Mouse (Mus musculus) mesoderm, embryonic 11.5 days (tissue): ENCODE results near the gene Mageh1.
"Not testable (repeated sequence)": the region's sequence is repeated elsewhere in the genome, so short reads cannot be mapped to it uniquely, and the experiment has no call there.

ENCODE experiments used
- DNase-seq: peaks from one replicate; pipeline ENCODE4 v3.0.0-alpha.2; 2012; ENCODE audit warnings: low read depth, low spot score

The Mageh1 gene

DNA sequence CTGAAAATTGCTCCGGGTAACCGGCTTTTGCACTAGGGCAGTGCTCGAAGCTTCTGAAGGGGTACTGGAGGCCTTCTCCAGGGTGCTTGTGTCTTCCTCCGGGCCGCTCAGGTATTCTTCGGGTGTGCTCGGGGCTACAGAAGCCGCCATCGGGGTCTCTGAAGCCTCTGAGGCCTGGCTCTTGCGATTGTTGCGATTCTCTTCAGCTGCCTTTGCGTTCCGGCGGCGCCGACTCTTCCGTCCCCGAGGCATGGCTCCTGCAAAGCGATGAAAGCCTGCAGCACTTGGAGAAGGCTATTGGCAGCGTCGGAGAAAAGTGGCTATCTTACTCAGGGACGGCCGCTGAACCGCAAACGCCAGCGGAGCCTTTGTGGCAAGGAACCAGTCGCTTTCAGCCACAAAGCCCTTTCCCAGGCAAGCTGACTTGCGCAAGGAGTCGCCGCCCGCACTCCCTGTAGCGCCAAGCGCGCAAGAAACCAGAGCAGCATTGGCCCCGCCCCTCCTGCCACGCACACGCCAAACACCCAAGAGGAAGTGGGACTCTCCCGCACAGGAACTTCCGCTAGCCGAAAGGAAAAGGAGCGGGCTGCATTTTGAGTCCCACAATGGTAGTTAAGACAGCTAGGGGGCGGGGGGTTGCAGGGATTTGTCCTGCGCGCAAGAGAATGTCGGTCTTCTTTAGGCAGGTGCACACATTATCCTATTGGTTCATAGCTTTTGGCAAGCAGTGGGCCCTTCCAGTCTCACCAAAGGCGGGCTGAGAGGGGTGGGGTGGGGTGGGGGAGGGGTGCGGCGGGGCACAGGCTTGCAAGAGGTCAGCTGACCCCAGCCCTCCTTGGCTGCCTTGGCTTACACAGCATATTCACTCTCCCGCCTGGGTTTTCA is at the start of gene Mageh1:
Mageh1 (minus strand) TSS at position 489 of the 885 bp plus-strand sequence.
- DNase-seq: peak; percentile 86

DNA sequence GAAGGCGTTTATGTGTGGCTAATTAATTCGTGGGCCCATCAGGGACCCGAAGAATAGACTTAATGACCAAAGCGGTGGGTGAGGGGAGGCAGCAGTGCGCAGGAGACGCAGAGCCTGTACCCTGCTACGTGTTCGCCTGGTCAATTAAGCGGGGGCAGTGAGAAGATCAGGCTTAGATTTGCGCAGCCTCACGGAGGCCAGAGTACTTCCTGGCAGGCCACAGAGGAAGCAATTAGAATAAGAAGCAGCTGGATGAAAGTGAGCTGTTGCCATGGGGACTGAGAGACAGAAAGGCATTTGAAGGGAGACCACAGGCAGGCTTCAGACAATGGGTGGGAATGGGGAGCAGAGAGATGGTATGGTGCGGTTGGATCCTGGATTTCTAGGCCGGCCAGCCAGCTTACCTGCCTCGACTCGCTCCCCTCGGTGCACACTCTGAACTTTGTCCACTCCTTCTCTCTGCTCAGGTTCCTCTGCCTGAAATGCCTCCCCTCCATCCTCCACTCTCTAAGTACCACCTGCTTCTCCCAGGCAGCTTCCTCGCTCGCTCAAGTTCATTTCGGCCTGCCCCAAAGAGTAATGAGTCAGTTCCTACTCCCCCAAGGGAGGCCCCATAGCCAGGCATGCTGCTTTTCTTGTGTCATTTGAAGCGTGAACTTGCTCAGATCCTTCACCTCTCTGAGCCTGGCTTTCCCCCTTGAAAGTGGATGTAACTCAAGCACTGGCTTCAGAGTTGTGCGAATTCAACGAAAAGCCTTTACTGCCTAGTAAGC is 783 bp upstream of the Mageh1 start:
- DNase-seq: not testable (repeated sequence)

DNA sequence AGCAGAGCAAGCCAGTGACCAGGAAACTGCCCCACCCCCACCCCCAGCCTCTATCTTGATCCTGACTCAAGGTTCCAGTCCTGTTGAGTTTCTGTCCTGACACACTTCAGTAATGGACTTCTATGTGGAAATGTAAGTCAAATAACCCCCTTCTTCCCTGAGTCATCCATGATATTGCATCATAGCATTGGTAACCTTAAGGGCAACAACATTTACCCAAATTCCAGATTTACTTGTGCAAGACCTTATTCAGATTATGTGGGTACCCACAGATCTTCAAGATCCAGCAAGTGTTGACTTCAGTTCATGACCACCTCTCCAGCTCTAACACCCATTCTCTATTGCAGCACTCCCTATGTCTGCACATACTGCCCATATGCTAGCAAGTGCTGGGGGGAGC is 5.8 kb downstream of the Mageh1 start:
- DNase-seq: not testable (repeated sequence)

DNA sequence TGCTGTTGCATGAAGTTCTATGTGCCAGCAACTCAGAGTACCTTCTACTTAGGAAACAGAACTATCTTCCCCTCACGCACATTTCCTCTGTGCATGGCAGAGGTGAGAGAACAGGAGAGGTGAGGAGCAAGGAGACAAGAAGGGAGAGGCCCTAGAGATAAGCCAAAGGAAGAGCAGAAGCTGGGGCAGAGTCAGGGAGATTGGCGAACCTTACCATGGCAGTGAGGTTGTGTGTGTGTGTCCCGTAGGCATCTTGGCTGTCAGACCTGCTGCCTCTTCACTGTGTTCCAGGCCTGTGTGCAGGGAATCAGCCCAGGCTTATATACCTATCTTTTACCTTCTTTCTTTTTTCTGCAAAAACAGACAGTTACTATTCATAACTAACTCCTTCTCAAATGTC is 11.7 kb downstream of the Mageh1 start:
- not testable (repeated sequence) for DNase-seq

DNA sequence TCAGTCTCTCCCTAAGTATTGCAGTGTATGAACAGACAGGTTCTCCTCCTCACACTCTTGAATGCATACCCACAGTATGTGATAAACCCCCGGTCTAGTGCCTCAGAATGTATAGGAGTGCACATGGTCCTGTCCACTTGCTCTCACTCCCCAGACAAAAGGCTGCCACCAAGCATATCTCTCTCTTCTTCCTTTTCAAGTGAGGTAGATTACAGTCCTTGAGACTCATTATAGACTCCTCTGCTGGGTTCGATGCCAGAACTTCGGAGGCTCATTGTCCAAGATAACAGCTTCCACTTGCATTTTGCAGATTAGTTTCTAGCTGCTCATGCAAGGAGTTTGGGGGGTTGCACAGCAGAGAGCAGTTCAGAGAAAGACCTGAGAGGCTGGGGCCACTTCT is 12.1 kb downstream of the Mageh1 start:
- not testable (repeated sequence) for DNase-seq

DNA sequence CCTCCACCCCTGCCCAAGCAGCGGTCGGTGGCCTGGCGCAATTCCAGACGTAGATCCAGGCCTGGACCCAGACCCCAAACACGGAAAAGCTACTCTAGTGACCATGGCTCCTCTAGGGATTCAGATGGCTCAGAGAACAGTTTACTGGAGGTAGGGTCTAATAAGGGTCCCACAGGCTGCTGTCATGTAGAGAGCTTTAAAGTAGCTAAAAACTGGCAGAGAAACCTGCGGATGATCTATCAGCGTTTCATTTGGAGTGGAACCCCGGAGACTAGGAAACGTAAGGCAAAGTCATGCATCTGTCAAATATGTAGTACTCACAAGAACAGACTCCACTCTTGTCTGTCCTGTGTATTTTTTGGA is 29.7 kb downstream of the Mageh1 start:
- DNase-seq: no peak

DNA sequence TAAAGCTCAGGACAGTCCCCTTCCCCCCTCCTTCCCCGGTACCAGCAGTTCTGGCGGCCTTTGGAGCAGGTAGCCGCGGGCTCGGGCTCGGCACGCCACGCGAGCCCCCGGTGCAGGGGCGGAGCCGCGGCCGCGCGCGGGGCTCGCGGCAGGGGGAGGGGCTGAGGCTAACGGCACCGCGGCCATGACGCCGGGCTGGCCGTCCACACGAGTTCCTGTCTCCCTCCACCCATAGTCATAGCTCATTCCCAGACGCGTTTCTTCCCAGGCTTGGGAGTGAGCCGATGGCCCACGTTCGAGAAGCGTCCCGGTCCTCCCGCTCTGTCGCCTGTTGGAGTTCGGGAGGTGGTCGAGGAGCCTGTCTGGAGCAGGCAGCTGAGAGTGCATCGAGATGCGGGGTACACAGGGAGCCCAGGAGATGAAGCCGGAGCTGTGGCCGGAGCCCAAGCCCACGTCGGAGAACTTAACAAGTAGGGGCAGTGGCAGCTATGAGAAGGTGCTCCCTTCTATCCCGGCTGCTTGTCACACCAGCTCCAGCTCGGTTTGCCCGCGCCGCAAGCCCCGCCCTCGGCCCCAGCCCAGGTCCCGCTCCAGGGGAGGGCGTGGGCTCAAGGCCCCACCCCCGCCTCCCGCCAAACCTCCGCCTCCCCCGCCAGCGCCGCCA is 30.2 kb downstream of the Mageh1 start:
- peak; percentile 46 for DNase-seq

DNA sequence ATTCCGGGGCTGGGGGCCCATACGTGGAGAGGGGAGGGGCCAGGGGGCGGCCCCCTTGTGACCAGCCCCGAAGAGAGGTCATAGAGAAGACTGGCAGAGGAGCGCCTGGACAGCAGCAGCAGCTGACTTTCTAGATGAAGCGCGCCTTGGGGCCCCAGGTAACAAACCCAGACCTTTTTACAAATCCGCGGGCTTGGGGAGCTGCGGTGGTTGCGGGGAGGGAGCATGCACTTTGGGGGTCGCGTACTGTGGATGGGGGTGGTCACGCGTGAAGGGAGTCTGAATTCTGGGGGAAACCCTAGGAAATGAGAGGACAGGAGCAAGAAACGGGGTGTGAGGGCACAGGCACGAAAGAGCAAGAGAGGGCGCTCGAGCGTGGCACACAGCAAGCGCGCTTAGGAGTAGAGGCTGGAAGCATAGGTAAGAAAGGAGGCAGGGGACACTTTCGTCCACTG is 31.0 kb downstream of the Mageh1 start, which contains the start of gene Usp51:
Usp51 (plus strand) TSS at position 83 of the 455 bp plus-strand sequence.
- peak; percentile 23 for DNase-seq

DNA sequence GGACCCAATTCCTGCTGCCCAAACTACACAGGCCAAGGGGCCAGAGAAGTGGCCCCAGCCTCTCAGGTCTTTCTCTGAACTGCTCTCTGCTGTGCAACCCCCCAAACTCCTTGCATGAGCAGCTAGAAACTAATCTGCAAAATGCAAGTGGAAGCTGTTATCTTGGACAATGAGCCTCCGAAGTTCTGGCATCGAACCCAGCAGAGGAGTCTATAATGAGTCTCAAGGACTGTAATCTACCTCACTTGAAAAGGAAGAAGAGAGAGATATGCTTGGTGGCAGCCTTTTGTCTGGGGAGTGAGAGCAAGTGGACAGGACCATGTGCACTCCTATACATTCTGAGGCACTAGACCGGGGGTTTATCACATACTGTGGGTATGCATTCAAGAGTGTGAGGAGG is 41.3 kb downstream of the Mageh1 start:
- DNase-seq: not testable (repeated sequence)

DNA sequence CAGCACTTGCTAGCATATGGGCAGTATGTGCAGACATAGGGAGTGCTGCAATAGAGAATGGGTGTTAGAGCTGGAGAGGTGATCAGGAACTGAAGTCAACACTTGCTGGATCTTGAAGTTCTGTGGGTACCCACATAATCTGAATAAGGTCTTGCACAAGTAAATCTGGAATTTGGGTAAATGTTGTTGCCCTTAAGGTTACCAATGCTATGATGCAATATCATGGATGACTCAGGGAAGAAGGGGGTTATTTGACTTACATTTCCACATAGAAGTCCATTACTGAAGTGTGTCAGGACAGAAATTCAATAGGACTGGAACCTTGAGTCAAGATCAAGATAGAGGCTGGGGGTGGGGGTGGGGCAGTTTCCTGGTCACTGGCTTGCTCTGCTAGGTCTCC is 47.5 kb downstream of the Mageh1 start:
- not testable (repeated sequence) for DNase-seq
